Mouse (Mus musculus): Measurements from ENCODE around the gene Mrpl44. TPM values are rescaled to one million over a fixed set of nuclear protein-coding genes. Genes with fewer than 3 reads are reported as not detected.

Gene Mrpl44
- polyA plus RNA-seq (2015; fragmentation: Nextera tagmentation; extraction: Ambion mirVana): 37.0 and 37.8 TPM in 2 replicates

DNA sequence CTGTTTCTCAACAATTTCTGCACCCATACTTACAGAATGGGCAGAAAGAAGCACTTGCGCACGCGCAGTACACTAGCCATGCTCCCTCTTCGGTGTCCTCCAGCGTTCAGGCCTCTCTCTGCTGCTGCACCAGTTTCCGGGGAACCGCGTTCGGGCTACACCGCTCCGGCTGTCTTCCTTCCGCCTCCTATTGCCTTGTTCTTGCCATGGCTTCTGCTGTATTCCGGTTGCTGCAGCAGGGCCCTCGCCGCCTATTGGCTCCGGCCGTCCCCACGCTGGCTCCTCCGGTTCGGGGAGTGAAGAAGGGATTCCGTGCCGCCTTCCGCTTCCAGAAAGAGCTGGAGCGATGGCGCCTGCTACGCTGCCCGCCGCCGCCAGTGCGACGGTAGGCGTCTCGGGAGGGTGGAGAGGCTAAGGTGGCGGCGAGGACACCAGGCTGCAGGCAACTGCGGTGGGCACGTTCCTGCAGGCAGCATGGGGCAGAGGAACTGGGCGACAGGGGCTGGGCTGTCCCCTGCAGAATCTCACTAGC, at the start of gene Mrpl44, which contains the start of gene Wdfy1:
Mrpl44 (plus strand) TSS at position 92 of the 532 bp plus-strand sequence.
Wdfy1 (minus strand) TSS at position 217 of the 532 bp plus-strand sequence.

Other genes starting within 250 kb of the Mrpl44 start
- gene Ap1s3, start 104.0 kb upstream of the Mrpl44 start, polyA plus RNA-seq (2015; fragmentation: Nextera tagmentation; extraction: Ambion mirVana): 0.26 and 0.42 TPM in 2 replicates
- gene Wdfy1, start 125 bp downstream of the Mrpl44 start, polyA plus RNA-seq (2015; fragmentation: Nextera tagmentation; extraction: Ambion mirVana): 77.1 and 80.3 TPM in 2 replicates
- gene Serpine2, start 85.2 kb downstream of the Mrpl44 start, polyA plus RNA-seq (2015; fragmentation: Nextera tagmentation; extraction: Ambion mirVana): 645 and 675 TPM in 2 replicates